15 mouse cellular contexts compared by ENCODE assay signal in the genomic region with DNA sequence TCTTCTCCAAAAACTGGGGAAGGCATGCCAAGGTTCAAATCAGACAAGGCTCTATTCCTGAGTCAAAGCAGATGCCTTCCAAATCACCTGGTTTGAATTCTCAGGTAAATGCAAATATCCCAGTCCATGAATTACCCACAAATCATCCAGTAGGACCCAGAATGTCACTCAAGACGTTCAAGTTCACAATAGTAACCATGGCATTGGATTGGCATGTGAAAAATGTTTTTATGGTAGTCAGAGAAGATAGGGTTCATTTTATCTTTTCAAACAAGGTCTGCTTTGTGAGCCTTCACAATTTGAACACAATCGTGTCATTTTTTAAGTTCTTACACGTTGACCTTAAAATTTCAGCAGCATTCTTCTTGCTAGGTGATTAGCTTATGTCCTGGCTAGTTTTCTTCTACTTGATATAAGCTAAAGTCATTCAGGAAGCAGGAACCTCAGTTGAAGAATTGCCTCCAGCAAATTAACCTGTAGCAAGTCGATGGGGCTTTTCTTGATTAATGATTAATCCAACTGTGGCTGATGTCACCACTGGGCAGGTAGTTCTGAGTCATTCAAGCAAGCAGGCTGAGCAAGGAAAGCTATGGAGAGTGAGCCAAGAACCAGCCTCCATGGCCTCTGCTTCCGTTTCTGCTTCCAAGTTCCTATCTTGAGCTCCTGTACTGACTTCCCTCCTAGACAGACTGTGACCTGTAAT.
A peak's percentile ranks its signal among the peaks of the same experiment; 100 is the strongest.
DNase-seq lines count a peak whose midpoint lies in the region; ATAC-seq lines count a peak whose summit lies in the region.
"Had no signal": no experiment of that assay in that cellular context is flagged by ENCODE, and none has a peak within 500 bp of the region (broad histone marks: within the 10 kb centered on the region; RNA-seq: fewer than 3 reads in every experiment).

No protein-coding gene starts in this region.

- ATAC-seq in hindbrain, embryonic 11.5 days (ENCODE audit: low FRiP score): no peak

- WGBS in hindbrain, embryonic 11.5 days: 68% methylated on average over 5 of the region's 5 CpGs

- H3K27me3 ChIP-seq in hindbrain, embryonic 11.5 days (ENCODE audit: control insufficient read depth, insufficient read depth, low read length): no peaks in the 10 kb centered on the region
- H3K27me3 ChIP-seq: embryonic facial prominence, embryonic 15.5 days; heart, embryonic 12.5 days had no signal

- no peaks in the 10 kb centered on the region for H3K9me3 ChIP-seq in hindbrain, embryonic 11.5 days (ENCODE audit: control insufficient read depth, low read length)
- H3K9me3 ChIP-seq: embryonic facial prominence, embryonic 15.5 days; heart, embryonic 12.5 days had no signal

- no peaks in the 10 kb centered on the region for H3K36me3 ChIP-seq in hindbrain, embryonic 11.5 days (ENCODE audit: control insufficient read depth, insufficient read depth, low read length)
- H3K36me3 ChIP-seq: embryonic facial prominence, embryonic 15.5 days; G1E; heart, embryonic 12.5 days had no signal

- H3K4me1 ChIP-seq in hindbrain, embryonic 11.5 days (replicated peaks; ENCODE audit: control insufficient read depth, insufficient read depth, low read length): no peaks in the 10 kb centered on the region
- H3K4me1 ChIP-seq: heart, embryonic 12.5 days had no signal

- H3K4me3 ChIP-seq in hindbrain, embryonic 11.5 days (ENCODE audit: low read depth, low read length): no peak overlapping the region
- H3K4me3 ChIP-seq: embryonic facial prominence, embryonic 15.5 days; heart, embryonic 12.5 days had no signal

- no peak overlapping the region for H3K9ac ChIP-seq in hindbrain, embryonic 11.5 days (ENCODE audit: low read depth, low read length)
- H3K9ac ChIP-seq: embryonic facial prominence, embryonic 15.5 days; heart, embryonic 12.5 days had no signal

- DNase-seq in lung, postnatal 36 days: peak; percentile 17
- DNase-seq in lung, postnatal 25 days (ENCODE audit: low spot score): no peak
- DNase-seq in kidney, adult 18-20 months: peak; percentile 50
- peak; percentile 70 for DNase-seq in kidney, postnatal 14 days
- DNase-seq in yolk sac, embryonic 10.5 days (ENCODE audit: low spot score): peak; percentile 68
- DNase-seq in hindbrain, embryonic 11.5 days (ENCODE audit: low spot score): no peak
- no peak for DNase-seq in layer of hippocampus, adult 8-10 months (ENCODE audit: low spot score in 2 of 2)
- DNase-seq: adrenal gland, adult 8-10 months; cerebellum, adult 2 months; heart, postnatal 4 days; thymus, postnatal 36 days had no signal

- H3K4me2 ChIP-seq in hindbrain, embryonic 11.5 days (replicated peaks; ENCODE audit: low read depth, low read length): no peak overlapping the region
- H3K4me2 ChIP-seq: embryonic facial prominence, embryonic 15.5 days; heart, embryonic 12.5 days; midbrain, embryonic 11.5 days had no signal

- H3K27ac ChIP-seq in hindbrain, embryonic 11.5 days (ENCODE audit: low read depth, low read length): no peak overlapping the region
- H3K27ac ChIP-seq: embryonic facial prominence, embryonic 15.5 days had no signal

Comparison
In these comparisons a context has a peak if more than half of its experiments do, and no peak if none do; other contexts are left out.
1. DNase-seq: peak in lung, postnatal 36 days (single experiment), kidney, adult 18-20 months (single experiment), kidney, postnatal 14 days (single experiment) and yolk sac, embryonic 10.5 days (single experiment); none in lung, postnatal 25 days (single experiment), hindbrain, embryonic 11.5 days (single experiment) and layer of hippocampus, adult 8-10 months (0 of 2).